Mouse (Mus musculus) C2C12 (cell line): ENCODE results near the gene Gba2.

Experiments
- CEBPB ChIP-seq: IDR thresholded peaks from one replicate; pipeline ENCODE4 v1.6.1; 2011; ENCODE audit warnings: low read depth, mild to moderate bottlenecking, control low read depth, moderate library complexity
- CTCF ChIP-seq: IDR thresholded peaks from one replicate; pipeline ENCODE4 v1.5.1; 2011; ENCODE audit not compliant: control insufficient read depth, insufficient read depth, insufficient read length
- FOSL1 ChIP-seq: IDR thresholded peaks from one replicate; pipeline ENCODE4 v1.8.0; 2011; ENCODE audit warnings: mild to moderate bottlenecking, low read length; ENCODE audit not compliant: poor library complexity, insufficient read depth, severe bottlenecking
- MAX ChIP-seq: IDR thresholded peaks from one replicate; pipeline ENCODE4 v1.6.1; 2011; ENCODE audit warnings: mild to moderate bottlenecking, control low read depth
- USF1 ChIP-seq: IDR thresholded peaks from one replicate; pipeline ENCODE4 v1.6.1; 2011; ENCODE audit warnings: low read depth, mild to moderate bottlenecking, control low read depth, moderate library complexity

DNA sequence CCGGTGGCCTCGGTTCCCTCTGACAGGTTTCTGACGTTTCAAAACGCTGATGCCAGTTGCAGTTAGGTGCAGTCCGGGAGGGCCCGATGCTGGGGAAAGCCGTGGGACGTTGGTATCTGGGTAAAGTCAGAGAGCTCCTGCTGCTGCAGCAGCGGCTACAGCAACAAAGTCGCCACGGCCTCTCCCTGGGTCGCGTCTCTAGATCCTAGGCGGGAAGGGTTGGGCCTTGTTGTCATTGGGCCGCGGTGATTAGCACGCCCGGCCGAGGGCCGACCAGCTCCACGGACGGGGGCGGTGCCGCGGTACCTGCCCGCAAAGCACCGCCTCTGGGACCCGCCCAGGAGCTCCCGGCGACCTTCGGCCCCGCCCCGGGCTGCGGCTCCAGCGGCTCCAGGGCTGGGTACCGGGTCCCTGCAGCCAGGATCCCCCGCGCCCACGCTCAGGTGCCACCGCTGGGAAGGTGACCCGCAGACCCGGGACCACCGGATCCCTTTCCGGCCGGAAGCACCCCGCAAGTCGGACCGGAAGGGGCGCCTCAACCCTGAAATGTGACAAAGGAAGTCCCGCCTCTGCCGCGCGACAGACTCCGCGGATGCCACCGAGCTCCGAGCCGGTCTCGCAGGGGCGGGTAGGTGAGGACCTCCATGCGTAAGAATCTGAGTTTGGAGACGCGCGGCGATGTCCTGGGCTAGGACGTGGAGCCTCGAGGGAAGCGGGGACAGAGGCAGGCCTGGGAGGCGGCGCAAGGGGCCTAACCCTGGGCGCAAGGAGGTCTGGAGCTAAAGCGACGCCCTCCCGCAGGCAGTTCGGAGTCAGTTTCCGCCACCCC is at the start of gene Gba2, which contains the start of gene Rgp1:
- TF ChIP-seq CTCF, result no peak
- TF ChIP-seq MAX, result peak; percentile 28
- TF ChIP-seq USF1, result no peak
- TF ChIP-seq CEBPB, result no peak
- TF ChIP-seq FOSL1, result no peak
